Mouse (Mus musculus) Muller cell, postnatal 12 days (primary cell): ENCODE measurements at regions not wholly inside any gene's neighbourhood (a gene's known extent, or its start where the extent isn't known, plus 50 kb on each side); places are given as distances from the start of the nearest gene placed in this dataset.

Experiments
- DNase-seq: peaks from one replicate; pipeline ENCODE4 v3.0.0-alpha.2; 2015; ENCODE audit errors: inconsistent ontology term

- DNase-seq, result no peak
These were observed 138.5 kb upstream of the Tmpo start for GRCm38 (mm10) chr10:91319442-91320112.

- DNase-seq, result no peak
These were observed 133.3 kb upstream of the Tmpo start for GRCm38 (mm10) chr10:91314441-91314840.

GRCm38 (mm10) chr10:91313316-91313715 is 132.2 kb upstream of the Tmpo start:
- no peak for DNase-seq

- no peak for DNase-seq
These were observed 131.8 kb upstream of the Tmpo start for GRCm38 (mm10) chr10:91312913-91313312.

GRCm38 (mm10) chr10:91300067-91300466 is 119.0 kb upstream of the Tmpo start:
- peak; percentile 52 for DNase-seq

- DNase-seq, result peak; percentile 50
These were observed 116.8 kb upstream of the Tmpo start for GRCm38 (mm10) chr10:91297792-91298460.

GRCm38 (mm10) chr10:91295345-91295744 is 114.2 kb upstream of the Tmpo start:
- DNase-seq, result no peak

GRCm38 (mm10) chr10:91293226-91293625 is 112.1 kb upstream of the Tmpo start:
- DNase-seq, result no peak

- no peak for DNase-seq
These were observed 103.1 kb upstream of the Tmpo start for GRCm38 (mm10) chr10:91284259-91284658.

GRCm38 (mm10) chr10:91270955-91271741 is 90.0 kb upstream of the Tmpo start:
- DNase-seq, result peak; percentile 72

GRCm38 (mm10) chr10:91270268-91270954 is 89.3 kb upstream of the Tmpo start:
- peak; percentile 61 for DNase-seq

- no peak for DNase-seq
These were observed 86.8 kb upstream of the Tmpo start for GRCm38 (mm10) chr10:91267886-91268285.

- peak; percentile 25 for DNase-seq
These were observed 79.3 kb upstream of the Tmpo start for GRCm38 (mm10) chr10:91260416-91260815.

GRCm38 (mm10) chr10:91249681-91250195 is 68.6 kb upstream of the Tmpo start:
- DNase-seq, result peak; percentile 25

- DNase-seq, result no peak
These were observed 63.2 kb upstream of the Tmpo start for GRCm38 (mm10) chr10:91244297-91244696.

- DNase-seq, result no peak
These were observed 61.5 kb upstream of the Tmpo start for GRCm38 (mm10) chr10:91242491-91243046.

GRCm38 (mm10) chr10:91241611-91242005 is 60.5 kb upstream of the Tmpo start:
- DNase-seq, result no peak

- DNase-seq, result peak; percentile 79
These were observed 59.9 kb upstream of the Tmpo start for GRCm38 (mm10) chr10:91240856-91241610.

- no peak for DNase-seq
These were observed 59.2 kb upstream of the Tmpo start for GRCm38 (mm10) chr10:91240320-91240719.

- peak; percentile 87 for DNase-seq
These were observed 55.7 kb upstream of the Tmpo start for GRCm38 (mm10) chr10:91236844-91237243.

- DNase-seq, result no peak
These were observed 53.6 kb upstream of the Tmpo start for GRCm38 (mm10) chr10:91234709-91235108.
